Mouse (Mus musculus): ENCODE measurements at regions not wholly inside any gene's neighbourhood (a gene's known extent, or its start where the extent isn't known, plus 50 kb on each side); places are given as distances from the start of the nearest gene placed in this dataset.

GRCm38 (mm10) chr9:61214943-61215342, 157.2 kb upstream of the Tle3 start:
- TF ChIP-seq CTCF (IDR thresholded peaks at IDR 0.05; ENCODE audit: extremely low read depth, insufficient read length, insufficient replicate concordance, low read depth, low read length): no peak
- no peak for TF ChIP-seq POLR2A (IDR thresholded peaks at IDR 0.05; ENCODE audit: low read depth, low read length)
